Mouse (Mus musculus) 416B (cell line): ENCODE measurements around the gene 4930558C23Rik.
"Not testable (repeated sequence)": the region's sequence is repeated elsewhere in the genome, so short reads cannot be mapped to it uniquely, and the experiment has no call there.

Experiments
- DNase-seq: peaks from one replicate; pipeline ENCODE4 v3.0.0; 2011; ENCODE audit warnings: low read depth

4930558C23Rik gene

GRCm38 (mm10) chr3:95373208-95373607, 29.4 kb downstream of the 4930558C23Rik start:
- DNase-seq: no peak

DNA sequence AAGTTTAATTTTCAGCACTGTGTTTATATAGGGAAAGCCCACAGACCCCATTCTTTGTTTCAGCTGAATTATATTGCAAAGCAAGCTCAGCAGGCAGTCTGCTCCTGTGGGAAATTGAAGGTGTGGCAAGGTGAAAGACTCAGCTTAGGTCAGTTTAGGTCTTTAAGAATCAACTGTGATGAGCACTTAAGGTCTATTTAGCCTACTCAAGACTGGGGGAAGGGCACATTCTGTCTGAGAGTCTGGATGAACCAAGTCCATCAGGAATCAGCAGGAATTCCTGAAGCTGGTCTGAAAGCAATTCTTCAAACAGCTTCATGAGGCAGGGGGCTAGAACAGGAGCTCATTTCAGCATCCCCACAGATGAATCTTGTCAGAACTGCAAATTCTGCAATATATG, 32.5 kb downstream of the 4930558C23Rik start:
- DNase-seq: no peak

DNA sequence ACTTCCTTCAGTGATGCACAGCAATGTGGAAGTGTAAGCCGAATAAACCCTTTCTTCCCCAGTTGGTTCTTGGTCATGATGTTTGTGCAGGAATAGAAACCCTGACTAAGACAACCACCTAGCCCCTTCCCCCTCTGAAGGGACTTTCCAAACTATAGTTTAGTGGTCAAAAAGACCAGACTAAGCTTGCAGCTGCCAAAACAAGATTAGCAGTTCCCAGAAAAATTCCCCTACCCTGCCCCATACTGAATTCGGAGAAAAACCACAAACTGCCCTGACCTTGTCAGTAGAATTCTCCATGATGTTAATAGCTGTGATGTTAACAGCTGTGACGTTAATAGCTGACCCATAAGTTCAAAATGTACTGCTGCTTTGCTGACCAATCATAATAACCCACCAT, 42.4 kb downstream of the 4930558C23Rik start:
- peak; percentile 32 for DNase-seq

- DNase-seq: no peak
Measured at GRCm38 (mm10) chr3:95357746-95358145, 44.9 kb downstream of the 4930558C23Rik start.

DNA sequence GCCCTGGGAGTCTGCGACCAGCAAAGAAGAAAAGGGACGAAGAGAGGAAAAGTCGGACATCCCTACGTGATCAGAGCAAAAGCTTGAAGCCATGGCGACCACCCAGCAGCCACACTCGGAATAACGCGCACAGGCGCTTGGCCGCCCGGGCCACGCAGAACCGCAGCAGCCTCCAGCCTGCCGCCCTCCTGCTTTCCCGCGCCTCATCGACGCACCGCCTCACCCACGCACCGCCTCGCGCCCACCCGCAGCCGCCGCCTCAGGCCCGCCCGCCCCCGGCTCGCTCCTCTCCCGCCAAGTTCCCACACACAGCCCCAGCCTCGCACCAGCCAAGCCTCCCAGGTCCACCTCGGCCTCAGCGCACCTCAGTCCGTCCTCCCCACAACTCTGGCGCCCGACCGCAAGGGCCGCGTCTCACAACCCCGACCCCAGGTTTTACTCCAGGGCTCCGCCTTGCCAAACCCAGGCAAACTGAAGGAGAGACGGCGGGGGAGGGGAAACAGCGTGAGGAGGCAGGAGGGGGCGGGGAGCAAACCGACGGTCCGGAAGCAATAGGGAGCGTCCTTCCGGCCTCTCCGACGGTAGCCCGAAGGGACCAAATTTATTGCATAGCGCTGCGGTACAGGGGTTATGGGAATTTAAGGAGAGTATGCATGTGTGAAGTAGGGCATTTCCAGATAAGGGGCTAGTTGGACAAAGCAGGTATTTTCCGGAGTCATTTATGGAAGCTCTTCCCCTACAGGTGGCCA, 45.8 kb downstream of the 4930558C23Rik start, which contains the start of gene Setdb1:
TSS of gene Setdb1 (minus strand) at position 502 of the 749 bp plus-strand sequence.
- peak; percentile 97 for DNase-seq

- DNase-seq: not testable (repeated sequence)
Measured at GRCm38 (mm10) chr3:95355911-95356544, 46.6 kb downstream of the 4930558C23Rik start.

GRCm38 (mm10) chr3:95349491-95349890, 53.1 kb downstream of the 4930558C23Rik start:
- DNase-seq: peak; percentile 82

DNA sequence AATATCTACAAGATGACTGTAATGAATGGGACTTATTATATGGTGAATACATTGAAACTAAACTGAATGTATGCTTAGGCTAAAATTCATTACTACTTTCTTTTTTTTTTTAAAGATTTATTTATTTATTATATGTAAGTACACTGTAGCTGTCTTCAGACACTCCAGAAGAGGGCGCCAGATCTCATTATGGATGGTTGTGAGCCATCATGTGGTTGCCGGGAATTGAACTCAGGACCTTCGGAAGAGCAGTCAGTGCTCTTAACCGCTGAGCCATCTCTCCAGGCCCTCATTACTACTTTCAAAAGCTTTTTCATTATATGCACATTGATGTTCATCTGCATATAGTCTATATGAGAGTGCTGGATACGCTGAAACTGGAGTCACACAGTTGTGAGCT, 54.3 kb downstream of the 4930558C23Rik start:
- not testable (repeated sequence) for DNase-seq

- DNase-seq: no peak
Measured at GRCm38 (mm10) chr3:95346454-95346853, 56.2 kb downstream of the 4930558C23Rik start.

- DNase-seq: not testable (repeated sequence)
Measured at GRCm38 (mm10) chr3:95343356-95344000, 59.2 kb downstream of the 4930558C23Rik start.

DNA sequence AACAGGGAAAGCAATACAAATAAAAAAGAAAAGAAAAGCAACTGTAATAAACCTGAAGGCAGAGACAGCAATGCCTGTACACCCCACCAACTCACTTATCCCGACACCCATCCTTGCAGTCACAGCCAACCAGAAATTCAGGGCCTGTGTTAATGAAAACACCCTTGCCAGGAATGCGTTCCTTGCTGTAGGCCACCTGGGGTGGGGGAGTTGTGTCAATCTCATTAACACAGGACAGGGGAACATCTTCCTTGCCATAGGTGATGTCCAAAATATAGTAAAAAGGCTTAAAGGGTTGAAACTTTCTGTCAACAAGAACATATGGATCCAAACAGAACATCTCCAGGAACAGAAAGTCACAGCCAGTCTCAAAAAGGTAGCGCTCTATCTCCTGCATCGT, 64.4 kb downstream of the 4930558C23Rik start:
- DNase-seq: no peak

DNA sequence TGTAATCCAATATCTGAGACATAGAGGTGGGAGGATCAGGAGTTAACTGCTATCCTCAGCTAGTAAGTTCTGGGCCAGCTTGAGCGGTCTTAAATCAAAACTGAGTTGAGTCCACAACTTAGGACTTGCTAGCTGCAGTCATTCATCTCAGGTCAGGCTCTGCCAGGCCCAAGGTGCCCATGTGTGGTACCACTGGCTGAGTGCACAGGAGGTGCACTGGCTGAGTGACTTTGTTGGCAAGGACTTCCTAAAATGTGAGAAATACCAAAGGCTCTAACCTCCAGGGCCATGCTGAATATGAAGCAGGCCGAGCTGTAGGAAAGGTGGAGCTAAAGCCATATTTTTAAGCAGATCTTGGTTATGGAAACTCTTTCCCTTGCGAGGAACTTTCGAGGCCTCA, 65.3 kb downstream of the 4930558C23Rik start:
- no peak for DNase-seq
